Mouse (Mus musculus) cerebellum, postnatal 4 days (tissue): ENCODE results near the gene Gm10053.
A peak's percentile ranks its signal among the peaks of the same experiment; 100 is the strongest.
"Not testable (repeated sequence)": the region's sequence is repeated elsewhere in the genome, so short reads cannot be mapped to it uniquely, and the experiment has no call there.

Source experiments
- DNase-seq, 2 experiments: peaks; one replicate each; pipeline ENCODE4 v3.0.0; 2022; ENCODE audit warnings: low spot score in 2 of 2, mixed read lengths in 1 of 2

Gm10053 gene

GRCm38 (mm10) chr19:24875129-24875870 is at the start of gene Gm10053:
Gm10053 (plus strand) TSS chr19:24875686.
- not testable (repeated sequence) for DNase-seq

- no peak for DNase-seq
Observed at GRCm38 (mm10) chr19:24842080-24842479, 33.4 kb upstream of the Gm10053 start.

- DNase-seq: no peak
Observed at GRCm38 (mm10) chr19:24845007-24845546, 30.4 kb upstream of the Gm10053 start.

GRCm38 (mm10) chr19:24848345-24848744 is 27.1 kb upstream of the Gm10053 start:
- DNase-seq: no peak

- DNase-seq: no peak
Observed at GRCm38 (mm10) chr19:24848844-24849243, 26.6 kb upstream of the Gm10053 start.

- DNase-seq: peak in 1 of 2 experiments; percentile 42
Observed at GRCm38 (mm10) chr19:24851456-24852315, 23.8 kb upstream of the Gm10053 start.

GRCm38 (mm10) chr19:24861276-24861611 is 14.2 kb upstream of the Gm10053 start:
- no peak for DNase-seq

GRCm38 (mm10) chr19:24861612-24862451 is 13.7 kb upstream of the Gm10053 start, which contains the start of gene Pgm5:
Pgm5 (minus strand) TSS chr19:24861855.
- DNase-seq: peak in 1 of 2 experiments; percentile 12

- no peak for DNase-seq
Observed at GRCm38 (mm10) chr19:24865436-24865835, 10.1 kb upstream of the Gm10053 start.

- peak; percentile 71 to 82 for DNase-seq
Observed at GRCm38 (mm10) chr19:24871037-24871635, 4.3 kb upstream of the Gm10053 start.

GRCm38 (mm10) chr19:24873873-24874272 is 1.6 kb upstream of the Gm10053 start:
- no peak for DNase-seq

GRCm38 (mm10) chr19:24881237-24881636 is 5.8 kb downstream of the Gm10053 start:
- DNase-seq: no peak

- peak in 1 of 2 experiments; percentile 61 for DNase-seq
Observed at GRCm38 (mm10) chr19:24885504-24885903, 10.0 kb downstream of the Gm10053 start.

- no peak for DNase-seq
Observed at GRCm38 (mm10) chr19:24886888-24887287, 11.4 kb downstream of the Gm10053 start.

GRCm38 (mm10) chr19:24896536-24896935 is 21.1 kb downstream of the Gm10053 start:
- DNase-seq: no peak

- DNase-seq: no peak
Observed at GRCm38 (mm10) chr19:24897006-24897895, 21.8 kb downstream of the Gm10053 start.

- DNase-seq: no peak
Observed at GRCm38 (mm10) chr19:24897896-24898736, 22.6 kb downstream of the Gm10053 start.

- no peak for DNase-seq
Observed at GRCm38 (mm10) chr19:24898737-24899577, 23.5 kb downstream of the Gm10053 start.
